Mouse (Mus musculus) adrenal gland, adult 2 months (tissue): Measurements from ENCODE around the gene Hdac2. TPM values are rescaled to one million over a fixed set of nuclear protein-coding genes. Genes with fewer than 3 reads are reported as not detected.
A peak's percentile ranks its signal among the peaks of the same experiment; 100 is the strongest.

Experiments
- DNase-seq: peaks from one replicate; pipeline ENCODE4 v3.0.0; 2021
- long read RNA-seq: library from polyadenylated mRNA; stranded (forward); transcript quantifications from one replicate; pipeline ENCODE4 v2.0.0, GENCODE M21; 2021
- polyA plus RNA-seq: library from polyadenylated mRNA; depleted of rRNA; stranded (reverse); fragments of >200 nt; gene quantifications from 2 replicates; pipeline ENCODE4 v1.2.3, GENCODE M21; 2012; rRNA removed
- total RNA-seq, 2 experiments: library from RNA; stranded (reverse); gene quantifications; 2 replicates each; pipeline ENCODE4 v1.2.3; 2021

The Hdac2 gene
- 10 to 100 TPM; 84.0 to 87.4 TPM for total RNA-seq
- polyA plus RNA-seq = 18.0 and 30.0 TPM in 2 replicates
- long read RNA-seq, transcript Hdac2-201 (14 exons, 2,005 nt) = major isoform, 83 of 92 reads
- long read RNA-seq, partial matches to known transcripts = 2 of 92 reads
- long read RNA-seq, other reads (novel, unspliced or antisense) = 7 of 92 reads

- DNase-seq = peak; percentile 92
Measured at GRCm38 (mm10) chr10:36974086-36974675, at the start of gene Hdac2. Gene Hdac2, plus strand, starts transcription at chr10:36974544.

DNA sequence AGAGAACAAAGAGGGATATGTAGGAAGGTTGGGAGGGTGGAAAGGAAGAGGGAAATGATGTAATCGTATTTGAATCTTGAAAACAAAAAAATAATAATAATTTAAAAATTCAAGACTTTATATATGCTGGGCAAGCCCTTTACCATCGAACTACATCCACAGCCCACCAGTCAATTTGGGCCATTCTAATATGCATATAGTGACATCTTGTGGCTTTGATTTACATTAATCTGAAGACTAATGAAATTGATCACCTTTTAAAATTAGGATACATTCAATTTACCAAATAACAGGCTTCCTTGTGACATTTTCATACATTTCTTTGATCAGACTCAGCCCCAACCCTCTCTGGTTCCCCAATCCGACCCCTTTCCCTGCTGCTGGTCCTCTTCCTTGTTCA is 46.1 kb upstream of the Hdac2 start:
- DNase-seq = no peak

- no peak for DNase-seq
Measured at GRCm38 (mm10) chr10:36935863-36936262, 38.5 kb upstream of the Hdac2 start.

GRCm38 (mm10) chr10:36936271-36936670 is 38.1 kb upstream of the Hdac2 start:
- no peak for DNase-seq

DNA sequence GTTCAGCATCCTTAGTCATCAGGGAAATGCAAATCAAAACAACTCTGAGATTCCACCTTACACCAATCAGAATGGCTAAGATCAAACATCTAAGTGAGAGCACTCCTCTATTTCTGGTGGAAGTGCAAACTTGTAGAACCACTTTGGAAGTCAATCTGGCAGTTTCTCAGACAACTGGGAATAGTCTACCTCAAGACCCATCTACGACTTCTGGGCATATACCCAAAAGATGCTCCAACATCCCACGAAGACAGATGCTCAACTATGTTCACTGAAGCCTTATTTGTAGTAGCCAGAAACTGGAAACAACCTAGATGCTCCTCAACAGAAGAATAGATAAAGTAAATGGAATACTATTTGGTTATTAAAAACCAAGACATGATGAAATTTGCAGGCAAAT is 22.6 kb upstream of the Hdac2 start:
- DNase-seq = no peak

GRCm38 (mm10) chr10:36952622-36953021 is 21.7 kb upstream of the Hdac2 start:
- no peak for DNase-seq

DNA sequence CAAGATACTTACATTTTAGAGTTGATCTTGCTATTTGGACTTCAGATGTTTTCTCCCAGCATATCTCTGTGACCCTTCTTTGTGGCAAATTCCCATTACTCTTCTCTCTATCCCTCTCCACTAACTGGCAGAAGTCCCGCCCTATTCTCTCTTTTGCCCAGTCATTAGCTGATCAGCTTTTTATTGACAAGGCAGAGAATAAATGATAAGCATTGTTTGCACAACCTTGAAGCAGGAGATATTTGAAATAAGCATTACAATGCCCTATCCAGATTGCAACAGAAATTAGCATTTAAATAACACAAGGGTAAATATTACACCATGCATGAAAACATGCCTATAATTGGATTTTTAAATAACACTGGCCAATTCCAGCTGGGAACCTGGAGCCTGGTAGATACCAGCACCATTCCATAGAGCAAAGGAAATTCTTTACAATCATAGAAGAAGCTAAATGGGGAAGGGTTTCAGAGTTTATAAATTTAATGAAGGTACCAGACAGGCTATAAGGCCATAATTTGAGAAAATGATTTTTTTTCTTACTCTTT is 14.7 kb upstream of the Hdac2 start:
- DNase-seq = no peak

- peak; percentile 73 for DNase-seq
Measured at GRCm38 (mm10) chr10:36964406-36964805, 9.9 kb upstream of the Hdac2 start.

- no peak for DNase-seq
Measured at GRCm38 (mm10) chr10:36974676-36975520, 554 bp downstream of the Hdac2 start.

DNA sequence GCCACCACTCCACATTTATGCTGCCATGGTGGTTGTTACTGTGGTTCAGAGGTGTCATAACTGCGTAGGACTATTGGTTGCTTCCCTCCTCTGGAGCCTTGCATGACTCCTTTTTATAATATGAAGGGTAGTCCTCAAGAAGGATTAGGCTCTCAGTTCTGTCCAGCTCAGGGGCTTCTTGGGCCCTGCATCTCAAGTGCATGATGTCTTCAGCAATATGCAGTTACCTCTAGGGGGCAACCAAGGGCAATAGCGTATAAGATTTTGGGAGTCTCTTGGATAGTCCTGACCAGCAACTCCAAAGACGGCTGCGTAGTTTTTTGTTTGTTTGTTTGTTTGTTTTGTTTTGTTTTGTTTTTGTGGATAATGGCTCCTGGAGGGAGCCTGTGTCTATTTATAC is 7.5 kb downstream of the Hdac2 start:
- no peak for DNase-seq

DNA sequence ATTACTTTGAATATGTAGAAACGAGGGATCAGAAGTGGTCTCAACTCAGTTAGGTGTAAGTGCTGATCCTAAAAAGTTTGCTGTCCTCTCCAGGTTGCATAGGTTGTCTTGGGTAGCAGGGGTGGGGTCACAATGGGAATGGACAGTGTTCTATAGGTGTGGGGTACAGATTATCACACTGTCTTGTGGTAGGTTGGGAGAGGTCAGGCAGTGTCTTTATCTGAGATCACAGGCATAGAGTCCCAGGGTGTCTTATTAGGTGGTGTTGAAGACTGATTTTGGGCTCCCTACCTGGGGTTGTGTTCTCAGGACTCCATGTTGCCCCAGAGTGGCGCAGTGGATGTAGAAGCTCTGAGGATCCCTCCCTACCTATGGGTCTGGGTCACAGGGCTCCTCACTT is 17.8 kb downstream of the Hdac2 start:
- no peak for DNase-seq

DNA sequence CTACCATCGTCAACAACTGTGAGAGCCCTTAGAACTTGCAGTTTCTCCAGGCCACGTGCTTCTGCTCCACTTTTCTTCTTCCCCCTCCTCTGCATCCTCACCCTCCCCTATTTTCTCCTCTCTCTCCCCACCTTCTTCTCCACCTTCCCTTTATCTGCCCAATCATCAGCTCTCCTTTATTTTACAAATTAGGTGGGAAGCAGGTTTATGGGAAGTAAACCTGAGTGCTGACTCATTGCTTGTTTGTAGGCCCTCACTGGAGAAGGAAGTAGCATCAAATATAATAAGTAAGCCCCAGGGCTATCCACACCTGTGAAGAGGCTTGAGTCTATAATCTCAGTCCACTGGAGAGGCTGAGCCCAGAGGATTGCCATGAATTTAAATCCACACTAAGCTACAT is 26.5 kb downstream of the Hdac2 start:
- no peak for DNase-seq

DNA sequence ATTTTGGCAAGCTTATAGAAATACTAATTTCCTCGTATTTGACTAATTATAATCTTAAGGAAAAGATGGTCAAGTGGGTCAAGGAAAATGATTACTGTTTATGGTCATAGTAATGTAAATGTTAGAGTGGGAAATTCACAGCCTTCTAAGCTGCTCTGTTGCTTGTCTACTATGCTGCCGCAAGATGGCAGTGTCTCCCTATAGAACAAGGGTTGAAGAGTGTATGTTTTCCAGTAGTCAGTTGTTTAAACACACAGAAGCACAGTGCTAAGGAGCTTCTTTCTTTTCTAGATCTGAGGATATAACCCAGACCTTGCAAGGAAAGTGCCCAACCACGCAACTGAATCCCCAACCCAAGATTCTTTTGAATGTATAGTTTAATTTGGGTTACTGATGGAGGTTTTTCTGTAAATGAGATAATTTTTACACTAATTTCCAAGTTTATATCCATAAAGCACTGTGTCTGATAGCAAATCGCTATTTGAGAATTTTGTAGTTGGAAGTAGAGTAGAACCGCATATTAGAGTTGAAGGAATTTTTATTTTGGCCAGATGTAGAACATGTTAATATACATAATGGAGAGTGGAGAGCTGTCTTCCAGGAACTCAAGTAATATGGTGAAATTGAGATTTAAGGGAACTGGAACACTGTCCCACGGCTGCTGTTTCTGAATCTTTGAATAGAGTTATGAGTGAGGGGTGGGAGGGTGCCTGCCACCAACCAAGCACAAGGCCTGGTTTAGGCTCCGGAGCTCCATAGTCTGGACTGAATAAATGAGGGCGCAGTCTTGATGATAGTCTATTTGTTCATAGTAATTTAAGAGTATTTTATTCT is 40.1 kb downstream of the Hdac2 start:
- DNase-seq = peak; percentile 48

- DNase-seq = no peak
Measured at GRCm38 (mm10) chr10:37015729-37016128, 41.4 kb downstream of the Hdac2 start.

GRCm38 (mm10) chr10:37016200-37016599 is 41.9 kb downstream of the Hdac2 start:
- DNase-seq = no peak

DNA sequence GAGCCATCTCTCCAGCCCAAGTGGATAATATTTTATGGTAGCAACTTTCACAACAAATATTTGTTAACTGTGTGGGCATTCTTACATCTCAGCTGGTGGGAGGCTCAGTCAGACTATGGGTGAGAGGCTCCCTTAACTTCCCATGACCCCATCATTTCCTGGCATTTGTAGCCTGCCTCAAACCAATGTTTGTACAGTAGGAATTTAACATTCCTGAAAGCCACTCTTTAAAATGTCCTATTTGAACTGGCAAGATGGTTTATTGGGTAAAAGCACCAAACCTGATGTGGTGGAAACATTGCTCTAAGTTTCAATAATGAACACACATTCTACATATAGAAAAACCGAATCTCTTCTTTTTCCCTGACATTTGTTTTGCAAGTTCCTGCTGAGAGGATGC is 50.0 kb downstream of the Hdac2 start:
- DNase-seq = no peak

GRCm38 (mm10) chr10:37028651-37029050 is 54.3 kb downstream of the Hdac2 start:
- no peak for DNase-seq

GRCm38 (mm10) chr10:37035090-37035497 is 60.8 kb downstream of the Hdac2 start:
- no peak for DNase-seq

GRCm38 (mm10) chr10:37047661-37048098 is 73.3 kb downstream of the Hdac2 start:
- peak; percentile 4 for DNase-seq
